Mouse (Mus musculus) liver, adult 10 weeks (tissue): ENCODE data around the gene Ermp1. TPM values are rescaled to one million over a fixed set of nuclear protein-coding genes. Genes with fewer than 3 reads are reported as not detected.

Experiments used
- polyA plus RNA-seq: library from polyadenylated mRNA; stranded (reverse); fragments of 350-450 nt; fragmentation: Illumina TruSeq; extraction: RNeasy Lipid Tissue Mini Kit (QIAGEN cat#74804); gene quantifications from one replicate; pipeline ENCODE4 v1.2.3, GENCODE M21; 2014; ENCODE audit warnings: low read depth, low replicate concordance

Gene Ermp1
- polyA plus RNA-seq, result 21.0 TPM

DNA sequence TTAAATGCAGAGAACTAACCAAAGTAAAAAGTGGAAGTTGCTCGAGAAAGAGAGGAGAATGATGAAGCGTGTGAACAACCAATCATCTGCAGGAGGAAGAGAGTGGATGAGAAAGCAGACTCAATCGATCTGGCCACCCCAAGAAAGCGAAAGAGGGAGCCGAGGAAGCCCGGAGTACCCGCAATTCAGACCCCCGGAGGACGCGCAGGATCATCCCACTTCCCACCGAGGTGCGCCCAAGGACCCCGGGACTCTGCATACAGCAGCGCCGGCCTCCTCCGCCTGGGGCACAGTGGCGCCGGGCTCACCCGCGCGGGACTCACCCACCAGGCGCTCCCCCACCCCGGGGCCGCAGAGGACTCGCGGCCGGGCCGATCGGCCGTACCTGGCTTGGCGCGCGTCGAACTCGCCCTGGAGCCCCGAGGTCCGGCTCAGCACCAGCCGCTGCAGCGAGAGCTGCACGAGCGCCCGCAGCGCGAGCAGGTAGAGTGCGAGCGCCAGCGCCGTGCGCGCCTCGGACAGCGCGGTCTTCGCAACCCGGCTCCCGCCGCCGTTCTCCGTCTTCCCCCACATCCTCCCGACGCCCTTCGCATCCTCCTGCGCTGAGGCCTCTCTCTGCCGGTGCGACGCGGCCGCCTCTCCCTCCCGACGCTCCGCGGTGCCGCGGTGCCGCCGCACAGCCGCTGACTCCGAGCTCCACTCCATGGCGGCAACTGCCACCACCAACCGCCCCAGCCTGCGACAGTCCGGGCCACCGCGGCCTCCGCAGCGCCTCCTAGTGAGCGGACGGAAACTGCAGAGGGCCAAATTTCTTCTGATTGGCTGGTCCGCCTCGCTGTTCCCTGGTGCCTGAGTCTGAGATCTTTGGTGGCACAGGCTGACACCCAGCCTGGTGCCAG, at the start of gene Ermp1:
TSS of gene Ermp1 (minus strand) at position 765 of the 899 bp plus-strand sequence.

DNA sequence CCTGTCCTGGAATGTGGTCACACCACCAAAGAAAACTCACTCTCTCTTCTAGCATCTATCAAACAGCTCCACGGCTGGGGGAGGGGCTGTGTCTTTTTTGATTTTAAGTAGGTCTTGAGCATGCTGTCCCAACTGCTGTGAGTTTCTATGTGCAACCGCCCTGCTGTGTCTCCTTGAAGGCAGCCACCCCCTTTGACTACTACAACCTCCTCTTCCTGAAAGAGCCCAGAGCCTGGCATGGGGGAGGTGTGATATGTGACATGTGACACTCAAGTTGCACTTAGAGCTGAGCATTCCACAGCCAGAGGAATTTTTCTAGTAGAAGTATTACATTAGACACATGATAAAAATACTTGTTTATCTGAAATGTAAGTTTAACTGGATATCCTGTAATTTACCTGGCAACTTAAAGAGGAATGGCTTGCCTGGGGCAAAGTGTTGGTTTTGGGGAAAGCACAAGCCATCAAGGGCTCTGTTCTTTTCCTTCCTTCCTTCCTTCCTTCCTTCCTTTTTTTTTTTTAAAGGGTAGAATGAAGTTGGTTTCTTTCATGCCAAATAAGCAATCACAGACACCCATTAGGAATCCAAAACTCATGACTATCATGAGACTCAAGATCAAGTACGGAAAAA, 49.1 kb upstream of the Ermp1 start, which contains the start of gene Mlana:
TSS of gene Mlana (plus strand) at position 580 of the 630 bp plus-strand sequence.

Other genes with a start within 250 kb of the Ermp1 start
- not detected for gene Pdcd1lg2, start 237.5 kb downstream of the Ermp1 start, polyA plus RNA-seq
- gene Ric1, start 126.1 kb downstream of the Ermp1 start, polyA plus RNA-seq, result 21.8 TPM
- not detected for gene Mlana, start 49.4 kb upstream of the Ermp1 start, polyA plus RNA-seq
- 27.2 TPM for gene 9930021J03Rik, start 157.6 kb upstream of the Ermp1 start, polyA plus RNA-seq
- 15.5 TPM for gene Ranbp6, start 164.6 kb upstream of the Ermp1 start, polyA plus RNA-seq